Mouse (Mus musculus) central nervous system, embryonic 14 days (tissue): Measurements from ENCODE around the gene Ppm1l. TPM values are rescaled to one million over a fixed set of nuclear protein-coding genes. Genes with fewer than 3 reads are reported as not detected.

Source experiments
- polyA plus RNA-seq: library from polyadenylated mRNA; depleted of rRNA; stranded (reverse); fragments of >200 nt; gene quantifications from 2 replicates; pipeline ENCODE4 v1.2.3, GENCODE M21; 2012; rRNA removed

Gene Ppm1l
- 12.2 and 13.2 TPM in 2 replicates for polyA plus RNA-seq

GRCm38 (mm10) chr3:69316391-69317195, at the start of gene Ppm1l:
Gene Ppm1l, plus strand, starts transcription at chr3:69316861.

GRCm38 (mm10) chr3:69598261-69599165, 281.9 kb downstream of the Ppm1l start, which contains the start of gene B3galnt1:
Gene B3galnt1, minus strand, starts transcription at chr3:69598960.

Other genes starting within 250 kb of the Ppm1l start
- gene Kpna4, start 189.7 kb upstream of the Ppm1l start, polyA plus RNA-seq, result 31.9 and 37.3 TPM in 2 replicates
- gene Arl14, start 94.4 kb upstream of the Ppm1l start, polyA plus RNA-seq, result not detected in 2 replicates